Mouse (Mus musculus) neural tube, embryonic 14.5 days (tissue): ENCODE results near the gene Lnx2. TPM values are rescaled to one million over a fixed set of nuclear protein-coding genes. Genes with fewer than 3 reads are reported as not detected.

Experiments used
- ATAC-seq: fragments of 200-750 bp; cut with Nextera tagmentation; 2 replicates; pipeline ENCODE4 v1.8.0; 2017; ENCODE audit warnings: low read depth, mild to moderate bottlenecking, moderate TSS enrichment, moderate library complexity
- H3K27ac ChIP-seq: fragments of 300-500 bp; sonication (generic); 2 replicates; pipeline ENCODE4 v1.5.1; 2014; ENCODE audit warnings: low read depth, mild to moderate bottlenecking, control low read depth, low read length, moderate library complexity, mixed read lengths
- H3K27me3 ChIP-seq: fragments of 300-500 bp; sonication (generic); 2 replicates; pipeline ENCODE4 v1.6.1; 2014; ENCODE audit warnings: low read length; ENCODE audit not compliant: control insufficient read depth, insufficient read depth
- H3K36me3 ChIP-seq: fragments of 300-500 bp; sonication (generic); 2 replicates; pipeline ENCODE4 v1.6.1; 2014; ENCODE audit warnings: low read length, mixed read lengths; ENCODE audit not compliant: control insufficient read depth, insufficient read depth
- H3K4me1 ChIP-seq: fragments of 300-500 bp; sonication (generic); 2 replicates; pipeline ENCODE4 v1.6.1; 2014; ENCODE audit warnings: low read length; ENCODE audit not compliant: control insufficient read depth, insufficient read depth
- H3K4me2 ChIP-seq: fragments of 300-500 bp; sonication (generic); 2 replicates; pipeline ENCODE4 v1.6.1; 2014; ENCODE audit warnings: mild to moderate bottlenecking, low read depth, low read length, control low read depth
- H3K4me3 ChIP-seq: fragments of 300-500 bp; sonication (generic); 2 replicates; pipeline ENCODE4 v1.5.1; 2014; ENCODE audit warnings: low read depth, low read length, control low read depth, mixed read lengths
- H3K9ac ChIP-seq: fragments of 300-500 bp; sonication (generic); replicated peaks from 2 replicates; pipeline ENCODE4 v1.6.1; 2014; ENCODE audit warnings: low read depth, mild to moderate bottlenecking, control low read depth, low read length, mixed read lengths
- H3K9me3 ChIP-seq: fragments of 300-500 bp; sonication (generic); 2 replicates; pipeline ENCODE4 v1.6.1; 2016; ENCODE audit warnings: low read length; ENCODE audit not compliant: control insufficient read depth
- WGBS: fragments of 180-500 bp; shearing (Covaris S2); extraction: QIAGEN DNeasy Blood & Tissue Kit; methylation state at CpG from one replicate; pipeline ENCODE4 v1.1.7; 2014; 5-methylcytosine and 5-hydroxymethylcytosine counted together
- polyA plus RNA-seq: library from polyadenylated mRNA; unstranded; fragments of >200 nt; fragmentation: Nextera tagmentation; extraction: Ambion mirVana; gene quantifications from 2 replicates; pipeline ENCODE4 v1.2.1, GENCODE M21; 2014

Gene Lnx2
- polyA plus RNA-seq: 3.9 and 6.6 TPM in 2 replicates

GRCm38 (mm10) chr5:147076026-147076798 lies at the start of gene Lnx2:
Gene Lnx2, minus strand, starts transcription at chr5:147076586.
- under 1% methylated on average over 65 of the region's 65 CpGs for WGBS
- no peaks in the 10 kb centered on the region for H3K9me3 ChIP-seq
- H3K4me2 ChIP-seq: peak within 1 kb of the TSS; percentile 94
- H3K4me1 ChIP-seq: peaks cover 14% of the 10 kb centered on the region
- peak within 1 kb of the TSS; percentile 82 for H3K27ac ChIP-seq
- no peaks in the 10 kb centered on the region for H3K36me3 ChIP-seq
- peak within 1 kb of the TSS; percentile 62 for H3K9ac ChIP-seq
- no peaks in the 10 kb centered on the region for H3K27me3 ChIP-seq
- ATAC-seq: peak; percentile 99
- peak within 1 kb of the TSS; percentile 77 for H3K4me3 ChIP-seq

- Histone ChIP-seq H3K36me3 (no peaks in the 10 kb centered on the region), H3K4me3 (no peak overlapping the region), H3K27me3 (no peaks in the 10 kb centered on the region), H3K9ac (no peak overlapping the region), H3K4me2 (no peak overlapping the region), H3K4me1 (no peaks in the 10 kb centered on the region), H3K9me3 (no peaks in the 10 kb centered on the region), H3K27ac (no peak overlapping the region)
- WGBS: 89% methylated on average over 13 of the region's 13 CpGs
- no peak for ATAC-seq
Measured at GRCm38 (mm10) chr5:147125542-147126185, 49.3 kb upstream of the Lnx2 start.

- Histone ChIP-seq H3K4me1 (no peaks in the 10 kb centered on the region), H3K4me2 (no peak overlapping the region), H3K27ac (no peak overlapping the region), H3K27me3 (no peaks in the 10 kb centered on the region), H3K36me3 (no peaks in the 10 kb centered on the region), H3K4me3 (no peak overlapping the region), H3K9ac (no peak overlapping the region), H3K9me3 (no peaks in the 10 kb centered on the region)
- no peak for ATAC-seq
- WGBS: 23% methylated on average over 9 of the region's 9 CpGs
Measured at GRCm38 (mm10) chr5:147124794-147125193, 48.4 kb upstream of the Lnx2 start.

GRCm38 (mm10) chr5:147121146-147121545 lies 44.8 kb upstream of the Lnx2 start:
- no peak for ATAC-seq
- Histone ChIP-seq H3K4me3 (no peak overlapping the region), H3K4me2 (no peak overlapping the region), H3K27ac (no peak overlapping the region), H3K27me3 (no peaks in the 10 kb centered on the region), H3K9ac (no peak overlapping the region), H3K9me3 (no peaks in the 10 kb centered on the region), H3K4me1 (no peaks in the 10 kb centered on the region), H3K36me3 (no peaks in the 10 kb centered on the region)
- 94% methylated on average over 4 of the region's 4 CpGs for WGBS

GRCm38 (mm10) chr5:147117027-147117426 lies 40.6 kb upstream of the Lnx2 start:
- no peak for ATAC-seq
- H3K4me3 ChIP-seq: no peak overlapping the region
- no peak overlapping the region for H3K27ac ChIP-seq
- 24% methylated on average over 6 of the region's 6 CpGs for WGBS
- no peak overlapping the region for H3K9ac ChIP-seq
- H3K4me1 ChIP-seq: no peaks in the 10 kb centered on the region
- H3K9me3 ChIP-seq: no peaks in the 10 kb centered on the region
- no peak overlapping the region for H3K4me2 ChIP-seq
- H3K27me3 ChIP-seq: no peaks in the 10 kb centered on the region
- no peaks in the 10 kb centered on the region for H3K36me3 ChIP-seq

- Histone ChIP-seq H3K36me3 (no peaks in the 10 kb centered on the region), H3K9ac (no peak overlapping the region), H3K27ac (no peak overlapping the region), H3K27me3 (no peaks in the 10 kb centered on the region), H3K9me3 (no peaks in the 10 kb centered on the region), H3K4me3 (no peak overlapping the region), H3K4me1 (no peaks in the 10 kb centered on the region), H3K4me2 (no peak overlapping the region)
- ATAC-seq: no peak
- 92% methylated on average over 4 of the region's 4 CpGs for WGBS
Measured at GRCm38 (mm10) chr5:147115631-147116030, 39.2 kb upstream of the Lnx2 start.

GRCm38 (mm10) chr5:147114738-147115137 lies 38.4 kb upstream of the Lnx2 start:
- Histone ChIP-seq H3K27me3 (no peaks in the 10 kb centered on the region), H3K4me3 (no peak overlapping the region), H3K27ac (no peak overlapping the region), H3K9ac (no peak overlapping the region), H3K4me1 (no peaks in the 10 kb centered on the region), H3K9me3 (no peaks in the 10 kb centered on the region), H3K4me2 (no peak overlapping the region), H3K36me3 (no peaks in the 10 kb centered on the region)
- no peak for ATAC-seq
- WGBS: 68% methylated on average over 7 of the region's 7 CpGs

GRCm38 (mm10) chr5:147108861-147109591 lies 32.6 kb upstream of the Lnx2 start:
- no peaks in the 10 kb centered on the region for H3K27me3 ChIP-seq
- WGBS: 89% methylated on average over 13 of the region's 13 CpGs
- no peak overlapping the region for H3K9ac ChIP-seq
- H3K9me3 ChIP-seq: no peaks in the 10 kb centered on the region
- no peak overlapping the region for H3K27ac ChIP-seq
- no peak overlapping the region for H3K4me3 ChIP-seq
- no peak overlapping the region for H3K4me2 ChIP-seq
- no peak for ATAC-seq
- H3K4me1 ChIP-seq: no peaks in the 10 kb centered on the region
- H3K36me3 ChIP-seq: no peaks in the 10 kb centered on the region

- Histone ChIP-seq H3K9me3 (no peaks in the 10 kb centered on the region), H3K4me1 (no peaks in the 10 kb centered on the region), H3K4me3 (no peak overlapping the region), H3K27ac (no peak overlapping the region), H3K4me2 (no peak overlapping the region), H3K27me3 (no peaks in the 10 kb centered on the region), H3K36me3 (no peaks in the 10 kb centered on the region), H3K9ac (no peak overlapping the region)
- 87% methylated on average over 3 of the region's 3 CpGs for WGBS
- ATAC-seq: no peak
Measured at GRCm38 (mm10) chr5:147107276-147107675, 30.9 kb upstream of the Lnx2 start.
